Mouse (Mus musculus) testis, postnatal 10 days (tissue): ENCODE measurements around the gene Slc6a21.
A peak's percentile ranks its signal among the peaks of the same experiment; 100 is the strongest.

ENCODE experiments used
- DNase-seq: peaks from one replicate; pipeline ENCODE4 v3.0.0; 2021; ENCODE audit warnings: low spot score

Slc6a21 gene

DNA sequence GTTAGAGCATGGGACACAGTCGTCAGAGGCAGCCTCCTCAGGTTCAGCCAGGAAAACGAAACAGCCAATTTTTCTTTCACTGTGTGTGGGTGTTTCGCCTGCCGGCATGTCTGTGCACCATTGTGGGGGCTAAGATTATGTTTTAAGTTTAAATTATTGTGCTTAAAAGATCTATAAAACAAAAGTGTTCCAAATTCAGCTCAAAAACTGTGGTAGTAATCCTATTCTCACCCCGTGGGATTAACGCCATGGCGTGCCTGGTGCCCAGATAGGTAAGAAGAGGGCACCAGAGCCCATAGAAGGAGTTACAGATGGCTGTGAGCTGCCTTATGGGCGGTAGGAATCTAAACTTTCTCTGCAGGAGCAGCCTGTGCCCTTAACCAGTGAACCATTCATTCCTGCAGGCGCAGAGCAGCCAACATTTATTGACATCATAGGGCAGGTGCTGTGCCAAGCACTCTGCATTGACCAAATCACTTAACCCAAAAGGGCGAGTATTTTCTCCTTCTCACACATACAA lies 37.9 kb downstream of the Slc6a21 start:
- no peak for DNase-seq

DNA sequence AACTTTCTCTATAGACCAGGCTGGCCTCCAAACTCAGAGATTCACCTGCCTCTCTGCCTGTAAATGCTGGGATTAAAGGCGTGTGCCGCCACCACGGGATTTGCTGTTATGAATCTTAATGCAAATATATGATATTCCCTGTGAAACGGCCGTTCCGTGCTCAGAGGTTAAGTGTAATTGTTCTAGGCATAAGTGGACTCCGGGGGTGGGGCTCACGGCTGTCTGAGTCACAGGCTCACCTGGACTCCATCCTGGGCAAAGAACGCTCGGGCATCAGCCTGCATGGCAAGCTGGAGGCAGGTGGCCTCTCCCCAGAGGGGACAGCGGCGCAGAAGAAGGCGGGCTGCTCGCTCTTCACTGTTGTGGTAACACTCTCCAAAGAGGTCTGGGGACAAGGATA lies 39.2 kb downstream of the Slc6a21 start:
- no peak for DNase-seq

DNA sequence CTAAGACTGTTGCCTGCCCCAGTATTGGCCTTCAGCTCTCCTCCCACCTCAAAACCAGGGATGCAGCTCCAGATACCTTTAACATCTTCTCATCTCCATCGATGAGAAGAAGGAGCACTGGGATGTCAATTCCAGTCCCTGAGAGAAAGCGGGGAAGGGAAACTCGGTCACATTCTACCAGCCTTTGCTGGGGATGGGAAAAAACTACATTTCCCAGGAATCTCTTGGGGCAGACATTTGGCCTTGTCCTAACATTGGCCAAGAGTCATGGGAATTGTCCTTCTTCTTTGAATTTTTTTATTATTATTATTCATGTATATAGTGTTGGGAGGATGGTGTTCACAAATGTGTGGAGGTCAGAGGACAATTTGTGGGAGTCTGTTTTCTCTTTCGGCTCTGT lies 44.9 kb downstream of the Slc6a21 start:
- DNase-seq, result no peak

DNA sequence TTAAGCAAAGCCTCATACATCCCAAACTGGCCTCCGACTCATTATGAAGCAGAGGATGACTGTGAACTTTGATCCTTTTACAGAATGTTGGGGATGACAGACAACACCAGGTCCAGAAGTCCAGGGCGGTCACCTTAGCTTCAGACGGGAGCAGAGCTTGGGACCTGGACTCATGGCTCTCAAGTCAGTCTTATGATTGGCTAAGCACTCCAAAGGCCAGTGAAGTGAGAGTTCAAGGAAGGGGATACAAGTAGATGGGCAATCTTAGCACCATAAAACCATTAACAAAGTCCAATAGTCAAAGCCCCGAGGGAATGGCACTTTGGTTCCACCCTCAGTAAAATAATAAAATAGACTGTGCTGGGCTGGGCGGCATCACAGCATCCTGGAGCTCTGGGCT lies 45.8 kb downstream of the Slc6a21 start:
- DNase-seq, result no peak

DNA sequence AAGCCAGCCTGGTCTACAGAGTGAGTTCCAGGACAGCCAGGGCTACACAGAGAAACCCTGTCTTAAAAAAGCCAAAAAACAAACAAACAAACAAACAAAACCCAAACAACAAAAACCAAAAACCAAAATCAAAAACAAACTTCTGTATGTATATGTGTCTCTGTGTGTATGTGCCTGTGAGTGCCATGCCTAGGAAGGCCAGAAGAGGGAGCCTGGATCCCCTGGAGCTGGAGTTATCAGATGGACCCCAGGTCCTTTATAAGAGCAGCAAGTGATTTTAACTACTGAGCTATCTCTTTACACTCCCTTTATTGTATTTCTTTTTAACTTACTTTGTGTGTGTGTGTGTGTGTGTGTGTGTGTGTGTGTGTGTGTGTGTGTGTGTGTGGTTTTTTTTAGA lies 48.5 kb downstream of the Slc6a21 start:
- DNase-seq, result no peak

DNA sequence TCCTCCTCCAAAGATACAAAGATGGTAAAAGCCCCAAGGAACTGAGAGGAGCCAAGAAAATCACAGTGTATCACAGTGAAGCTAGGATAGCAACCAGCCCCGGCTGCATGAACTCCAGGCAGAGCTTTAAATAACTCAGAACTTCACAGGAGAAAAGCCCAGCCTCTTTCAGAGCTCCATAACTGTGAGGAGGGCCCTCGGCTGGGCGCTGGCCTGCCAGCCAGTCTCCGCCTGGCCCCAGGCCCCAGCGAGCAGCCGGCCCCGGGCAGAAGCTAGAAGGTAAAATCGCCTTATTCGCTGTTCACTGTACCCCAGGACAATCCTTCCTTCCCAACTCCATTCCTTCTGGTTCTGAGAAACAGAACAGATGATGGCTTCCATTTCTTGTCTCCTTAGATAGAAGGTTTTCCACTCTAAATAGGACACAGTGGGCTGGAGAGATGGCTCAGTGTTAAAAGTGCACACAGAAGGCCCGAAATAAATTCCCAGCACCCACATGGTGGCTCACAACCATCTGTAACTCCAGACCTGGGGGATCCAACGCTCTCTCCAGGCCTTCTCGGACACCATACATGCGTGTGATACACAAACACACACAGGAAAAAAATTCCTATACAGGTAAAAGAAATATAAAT lies 51.6 kb downstream of the Slc6a21 start:
- DNase-seq, result no peak

DNA sequence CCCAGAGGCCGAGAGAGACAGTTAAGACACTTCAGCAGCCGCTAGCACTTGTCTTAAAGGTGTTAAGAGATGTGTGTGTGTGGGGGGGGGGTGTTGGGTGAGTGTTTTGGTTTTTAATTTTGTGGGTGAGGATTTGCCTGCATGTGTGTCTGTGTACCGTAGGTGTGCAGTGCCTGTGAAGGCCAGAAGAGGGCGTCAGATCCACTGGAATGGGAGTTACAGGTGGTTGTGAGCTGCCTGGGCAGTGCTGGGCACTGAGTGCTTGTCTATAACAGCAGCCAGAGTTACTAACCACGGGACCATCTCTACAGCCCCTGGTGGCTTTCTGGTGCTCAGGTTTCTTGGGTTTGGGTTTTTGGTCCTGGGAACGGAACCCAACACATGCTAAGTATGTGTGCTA lies 54.2 kb downstream of the Slc6a21 start:
- no peak for DNase-seq

DNA sequence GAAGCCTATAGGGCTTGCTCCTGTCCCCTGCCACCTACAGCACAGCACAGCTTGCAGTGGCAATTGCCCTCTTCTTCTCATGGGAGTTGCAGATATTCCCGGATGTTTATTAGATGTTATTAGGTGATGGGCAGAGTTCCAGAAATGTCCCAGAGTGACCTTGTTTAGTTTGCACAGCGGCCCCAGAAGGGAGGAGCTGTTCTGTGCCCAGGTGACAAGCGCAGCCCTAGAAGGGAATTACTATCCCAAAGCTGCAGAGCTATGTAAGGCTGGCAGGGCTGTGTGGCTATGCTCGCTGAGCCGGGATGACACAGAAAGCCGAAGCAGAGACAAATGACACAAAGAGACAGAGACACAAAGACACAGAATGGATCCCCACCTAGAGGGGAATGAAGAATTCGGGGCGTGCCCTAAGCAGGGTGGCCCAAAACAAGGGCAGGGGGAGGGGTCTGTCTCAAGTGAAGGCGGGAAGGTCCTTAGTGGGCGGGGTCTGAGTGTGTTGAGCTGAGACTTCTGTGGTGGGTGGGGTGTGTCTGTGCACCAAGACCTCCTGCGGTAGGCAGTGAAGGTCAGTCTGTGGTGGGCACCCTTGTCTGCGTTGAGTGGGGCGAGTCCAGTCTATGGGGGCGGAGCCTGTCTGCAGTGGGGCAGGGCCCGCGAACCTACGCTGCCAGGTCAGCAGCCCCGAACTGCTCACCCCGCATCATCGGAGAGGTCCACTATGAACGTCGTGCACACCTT lies 55.5 kb downstream of the Slc6a21 start:
- DNase-seq, result peak; percentile 79

DNA sequence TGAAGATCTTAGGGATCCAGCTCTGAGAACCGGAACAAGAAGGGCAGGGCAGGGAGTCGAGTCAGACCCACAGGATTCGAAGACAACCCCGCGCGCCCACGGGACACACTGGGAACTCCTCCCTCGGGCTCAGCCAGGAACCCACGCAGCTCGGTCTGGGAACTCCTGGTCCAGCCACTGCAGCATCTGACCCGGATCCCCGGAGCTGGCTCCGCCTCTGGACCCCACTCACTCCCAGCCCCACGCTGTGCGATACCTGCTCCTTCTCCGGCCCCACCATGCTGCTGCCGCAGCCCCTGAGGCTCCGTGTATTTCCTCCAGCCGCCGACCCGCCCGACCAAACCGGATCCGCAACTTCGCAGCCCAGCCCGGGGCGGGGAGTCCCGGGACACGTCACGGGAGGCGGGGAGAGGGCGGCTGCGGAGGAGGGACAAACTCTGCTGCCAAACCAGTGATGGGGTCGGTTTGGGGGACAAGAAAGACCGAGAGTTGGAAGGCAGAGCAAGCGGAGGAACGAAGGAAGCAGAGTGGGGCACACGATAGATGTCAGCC lies 56.2 kb downstream of the Slc6a21 start, which contains the start of gene Trpm4:
Gene Trpm4, minus strand, starts transcription at position 350 of the 552 bp plus-strand sequence.
- peak; percentile 91 for DNase-seq

DNA sequence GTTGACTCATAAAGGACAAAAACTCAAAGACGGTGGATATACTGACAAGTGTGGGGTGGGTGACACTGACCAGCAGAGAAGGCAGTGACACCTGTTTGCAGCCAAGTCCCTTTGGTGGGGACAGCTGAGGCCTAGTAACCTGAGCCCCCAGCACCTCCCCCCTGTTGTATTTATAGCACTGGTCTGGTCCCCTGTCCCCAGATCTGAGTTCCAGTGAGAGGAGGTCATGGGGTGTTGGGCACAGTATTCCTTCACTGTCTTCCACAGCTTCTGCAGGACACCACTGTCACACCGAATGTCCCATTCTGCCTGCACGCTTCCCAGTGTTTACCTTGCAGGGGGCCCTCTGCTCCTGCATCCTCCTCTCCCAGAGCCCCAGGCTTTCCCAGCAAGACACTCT lies 57.3 kb downstream of the Slc6a21 start:
- no peak for DNase-seq

DNA sequence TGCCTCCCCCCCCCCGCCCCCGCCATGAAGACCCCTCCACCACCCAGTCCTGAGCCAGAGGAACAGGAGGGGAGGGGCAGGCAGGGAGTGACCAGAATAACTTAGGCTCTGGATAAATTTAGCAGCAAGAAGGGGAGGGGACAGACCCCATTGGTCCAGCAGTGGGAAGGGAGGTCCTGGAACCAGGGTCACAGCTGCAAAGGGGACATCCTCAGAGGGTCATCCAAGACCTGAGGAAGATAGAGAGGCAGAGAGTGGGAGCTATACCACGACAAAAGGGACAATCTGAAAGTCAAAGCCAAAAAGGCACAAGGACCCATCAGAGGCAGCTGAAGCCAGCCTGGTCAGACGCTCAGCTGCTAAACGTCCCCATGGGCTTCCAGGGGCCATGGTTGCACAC lies 57.7 kb downstream of the Slc6a21 start, which contains the start of gene Hrc:
Gene Hrc, plus strand, starts transcription at position 235 of the 400 bp plus-strand sequence.
- no peak for DNase-seq

DNA sequence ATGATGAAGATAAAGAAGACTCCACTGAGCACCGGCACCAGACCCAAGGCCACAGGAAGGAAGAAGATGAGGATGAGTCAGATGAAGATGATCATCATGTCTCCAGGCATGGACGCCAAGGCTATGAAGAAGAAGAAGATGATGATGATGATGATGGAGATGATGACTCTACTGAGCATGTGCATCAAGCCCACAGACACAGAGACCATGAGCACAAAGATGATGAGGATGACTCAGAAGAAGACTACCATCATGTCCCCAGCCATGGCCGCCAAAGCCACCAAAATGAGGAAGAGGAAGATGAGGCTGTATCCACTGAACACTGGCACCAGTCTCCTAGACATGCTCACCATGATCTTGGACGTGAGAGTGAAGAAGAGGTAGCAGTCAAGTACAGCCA lies 59.0 kb downstream of the Slc6a21 start:
- no peak for DNase-seq

DNA sequence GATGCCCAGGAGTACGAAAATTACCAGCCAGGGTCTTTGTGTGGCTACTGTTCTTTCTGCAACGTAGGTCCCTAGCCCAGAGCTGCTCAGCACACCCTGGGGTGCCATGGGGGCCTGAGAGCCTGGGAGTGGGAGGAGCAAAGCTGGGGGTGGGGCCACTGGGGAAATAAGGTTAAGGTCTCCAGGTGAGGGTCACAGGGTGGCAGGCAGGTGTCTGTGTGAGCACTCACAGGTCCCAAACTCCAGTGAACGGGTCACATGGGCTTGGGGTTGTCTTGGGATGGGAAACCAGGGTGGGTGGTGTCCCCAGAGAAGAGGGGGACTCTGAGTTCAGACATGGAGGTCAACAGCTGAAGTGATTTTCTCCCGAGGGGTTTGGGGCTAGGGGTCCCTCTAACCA lies 60.2 kb downstream of the Slc6a21 start:
- no peak for DNase-seq

DNA sequence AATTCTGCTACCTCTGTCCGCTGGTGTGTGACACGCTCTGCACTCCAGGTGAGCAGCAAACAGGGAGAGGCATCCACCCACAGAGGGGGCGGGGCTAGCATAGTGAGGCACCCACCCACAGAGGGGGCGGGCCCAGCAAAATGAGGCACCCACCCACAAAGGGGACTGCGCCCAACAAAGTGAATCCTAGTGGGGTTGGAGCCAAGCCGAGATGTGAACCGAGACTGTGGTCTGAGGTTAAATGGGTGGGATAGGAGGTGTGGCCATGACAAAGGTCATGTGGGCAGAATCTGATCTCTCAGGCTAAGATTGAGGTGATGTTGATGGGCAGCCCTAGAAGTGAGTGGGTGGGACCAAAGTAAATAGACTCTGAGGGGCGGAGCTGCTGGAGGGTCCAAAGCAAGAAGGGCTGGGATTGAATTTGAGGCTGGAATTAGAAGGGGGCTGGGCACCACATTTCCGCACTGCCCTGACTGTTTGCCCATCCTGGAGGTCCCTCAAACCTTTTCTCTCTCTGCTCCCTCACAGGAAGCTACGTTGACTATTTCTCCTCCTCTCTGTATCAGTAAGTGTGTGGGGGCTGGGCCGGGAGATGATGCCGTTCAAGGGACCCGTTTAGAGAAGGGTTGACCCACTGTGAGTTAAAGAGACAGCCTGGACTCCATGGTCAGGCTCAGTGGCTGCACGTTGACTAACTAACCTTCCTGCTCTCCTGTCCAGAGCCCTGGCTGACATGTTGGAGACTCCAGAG lies 61.0 kb downstream of the Slc6a21 start:
- DNase-seq, result peak; percentile 75
